Mouse (Mus musculus): ENCODE measurements around the gene Myh6.

DNA sequence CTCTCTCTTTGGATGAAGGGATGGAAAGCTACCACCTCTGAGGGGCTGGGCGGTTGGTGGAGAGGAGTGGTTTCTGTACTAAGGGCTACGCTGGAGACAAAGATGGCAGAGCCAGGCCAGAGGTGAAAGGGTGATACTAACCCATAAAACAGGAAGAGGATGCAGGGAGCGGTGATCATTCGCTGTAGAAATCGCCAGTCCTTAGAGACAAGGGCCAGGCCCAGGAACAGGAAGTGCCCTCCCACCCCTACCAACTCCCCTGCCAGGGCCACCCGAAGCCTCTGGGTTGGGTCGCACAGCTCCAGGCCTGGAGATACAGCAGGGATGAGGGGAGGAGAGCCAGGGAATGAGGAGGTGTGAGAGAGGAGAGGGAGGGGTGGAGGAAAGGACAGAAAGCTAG, 58.0 kb downstream of the Myh6 start:
- no peak for TF ChIP-seq POLR2A (IDR thresholded peaks at IDR 0.05; ENCODE audit: borderline replicate concordance, control insufficient read depth, low read depth, low read length)
- no peak for TF ChIP-seq CTCF (IDR thresholded peaks at IDR 0.05; ENCODE audit: control insufficient read depth, insufficient read depth, low read length)

All from bone marrow, adult 2 months (tissue).